Mouse (Mus musculus) bone marrow, adult 2 months (tissue): ENCODE data around the gene Dmtf1.

ENCODE experiments used
- CTCF ChIP-seq: fragments of 200-500 bp; IDR thresholded peaks from 2 replicates; pipeline ENCODE4 v1.5.1; 2011; ENCODE audit warnings: low read length, control low read depth; ENCODE audit not compliant: control insufficient read depth, insufficient read depth
- POLR2A ChIP-seq: fragments of 200-500 bp; IDR thresholded peaks from 2 replicates; pipeline ENCODE4 v1.6.1; 2011; ENCODE audit warnings: low read depth, mild to moderate bottlenecking, control low read depth, low read length, borderline replicate concordance; ENCODE audit not compliant: control insufficient read depth

DNA sequence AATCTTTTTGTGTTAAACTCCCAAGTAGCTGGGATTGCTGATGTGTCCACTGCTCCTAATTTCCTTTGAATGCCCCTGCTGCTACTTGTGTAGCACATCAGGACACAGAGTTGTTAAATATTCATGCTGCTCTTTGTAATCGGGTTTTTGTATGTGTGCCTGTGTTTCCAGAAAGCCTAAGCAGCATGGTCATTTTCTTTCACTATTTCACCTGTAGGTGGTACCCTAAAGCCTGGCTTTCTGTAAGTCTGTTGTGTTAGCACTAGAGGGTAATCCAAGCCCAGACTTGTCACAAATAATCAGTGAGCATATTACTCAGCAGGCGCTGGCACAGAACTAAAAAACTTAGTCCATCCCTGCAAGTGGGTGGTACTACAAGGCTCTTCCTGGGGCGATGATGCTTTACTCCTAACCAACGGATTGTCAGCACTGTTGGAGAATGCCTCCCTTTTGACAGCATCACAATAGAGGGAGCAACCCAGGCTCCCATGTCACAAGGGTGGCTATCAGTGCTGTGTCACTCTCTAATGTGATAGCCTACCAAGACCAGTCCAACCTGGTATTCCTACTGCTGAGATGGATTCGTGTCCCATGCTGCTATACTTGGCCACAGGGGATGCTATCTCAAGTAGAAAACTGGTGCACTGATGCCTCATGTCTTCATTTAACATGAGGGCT is 88.3 kb downstream of the Dmtf1 start:
- TF ChIP-seq POLR2A (no peak), CTCF (no peak)
